Mouse (Mus musculus): ENCODE results near the gene Otor.

Gene Otor

GRCm38 (mm10) chr2:143131098-143131646 is 52.9 kb downstream of the Otor start:
- no peak for DNase-seq (ENCODE audit: low read depth, low spot score)
